Mouse (Mus musculus) embryonic fibroblast, embryonic 13.5 days (primary cell): ENCODE results near the gene Fancd2. TPM values are rescaled to one million over a fixed set of nuclear protein-coding genes. Genes with fewer than 3 reads are reported as not detected.

Experiments
- H3K27ac ChIP-seq: 2 replicates; pipeline ENCODE4 v1.5.1; 2012; ENCODE audit warnings: low read length, control low read depth, inconsistent platforms; ENCODE audit not compliant: insufficient read depth
- H3K4me1 ChIP-seq: 2 replicates; pipeline ENCODE4 v1.6.1; 2011; ENCODE audit warnings: low read length; ENCODE audit not compliant: control insufficient read depth, insufficient read depth
- H3K4me3 ChIP-seq: 2 replicates; pipeline ENCODE4 v1.5.1; 2011; ENCODE audit warnings: mild to moderate bottlenecking, control low read depth, low read length; ENCODE audit not compliant: insufficient read depth
- CTCF ChIP-seq: IDR thresholded peaks from 2 replicates; pipeline ENCODE4 v1.5.1; 2011; ENCODE audit warnings: mild to moderate bottlenecking, control low read depth, low read length, moderate library complexity, borderline replicate concordance; ENCODE audit not compliant: insufficient read depth
- POLR2A ChIP-seq: IDR thresholded peaks from 2 replicates; pipeline ENCODE4 v1.6.1; 2011; ENCODE audit warnings: low read depth, mild to moderate bottlenecking, control low read depth, low read length, moderate library complexity
- polyA plus RNA-seq: library from polyadenylated mRNA; stranded (reverse); fragments of >200 nt; gene quantifications from 2 replicates; pipeline ENCODE4 v1.2.4, GENCODE M21; 2011; ENCODE audit warnings: low read depth; ENCODE audit not compliant: missing spikeins, insufficient read length

Gene Fancd2
- polyA plus RNA-seq, 1 experiment: 15.6 TPM

- TF ChIP-seq POLR2A (no peak), CTCF (no peak)
These were observed 13.9 kb upstream of the Fancd2 start for GRCm38 (mm10) chr6:113517434-113518080.

DNA sequence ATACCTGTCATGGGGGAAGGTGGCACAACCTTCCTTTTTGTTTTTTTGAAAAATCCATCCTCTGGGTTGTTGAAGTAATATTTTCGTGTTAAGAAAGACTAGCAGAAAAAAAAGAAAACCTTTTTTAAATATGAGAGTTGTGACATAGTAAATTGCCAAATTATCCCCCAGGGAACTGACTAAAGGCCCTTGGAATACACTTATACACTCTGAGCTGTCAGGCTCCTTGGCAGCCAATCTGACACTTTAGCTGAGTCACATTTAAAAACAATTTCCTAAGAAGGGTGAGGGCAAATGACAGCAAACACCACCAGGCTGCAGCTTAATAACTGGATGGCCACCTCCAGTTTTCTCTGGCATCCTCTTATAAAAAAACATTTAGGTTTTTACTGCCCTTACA, 9.2 kb upstream of the Fancd2 start:
- H3K4me1 ChIP-seq: peaks cover 11% of the 10 kb centered on the region
- TF ChIP-seq POLR2A (no peak), CTCF (no peak)
- H3K4me3 ChIP-seq: no peak overlapping the region
- no peak overlapping the region for H3K27ac ChIP-seq

More at GRCm38 (mm10) chr6:113517434-113518080, 13.9 kb upstream of the Fancd2 start:
- no peak overlapping the region for H3K27ac ChIP-seq
- H3K4me3 ChIP-seq: no peak overlapping the region
- peaks cover 1% of the 10 kb centered on the region for H3K4me1 ChIP-seq

DNA sequence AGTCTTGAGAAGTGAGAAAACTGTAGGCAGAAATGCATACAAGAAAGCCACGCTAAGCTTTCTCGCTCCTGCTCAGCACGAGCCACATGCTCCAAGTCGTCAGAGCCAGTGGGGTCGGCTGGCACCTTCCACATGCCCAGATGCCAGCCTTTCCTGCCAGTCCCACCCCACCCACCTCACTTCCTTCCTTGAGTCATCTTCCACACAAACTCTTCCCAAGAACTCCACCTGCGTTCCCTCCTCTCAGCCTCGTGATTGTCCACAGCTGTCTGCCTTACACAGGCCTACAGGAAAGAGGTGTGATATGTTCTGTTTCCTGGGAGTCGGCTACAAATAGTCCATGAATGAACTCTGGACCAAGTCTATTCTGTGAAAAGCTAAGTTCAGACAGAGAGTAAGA, 8.1 kb upstream of the Fancd2 start:
- TF ChIP-seq CTCF (no peak), POLR2A (no peak)

DNA sequence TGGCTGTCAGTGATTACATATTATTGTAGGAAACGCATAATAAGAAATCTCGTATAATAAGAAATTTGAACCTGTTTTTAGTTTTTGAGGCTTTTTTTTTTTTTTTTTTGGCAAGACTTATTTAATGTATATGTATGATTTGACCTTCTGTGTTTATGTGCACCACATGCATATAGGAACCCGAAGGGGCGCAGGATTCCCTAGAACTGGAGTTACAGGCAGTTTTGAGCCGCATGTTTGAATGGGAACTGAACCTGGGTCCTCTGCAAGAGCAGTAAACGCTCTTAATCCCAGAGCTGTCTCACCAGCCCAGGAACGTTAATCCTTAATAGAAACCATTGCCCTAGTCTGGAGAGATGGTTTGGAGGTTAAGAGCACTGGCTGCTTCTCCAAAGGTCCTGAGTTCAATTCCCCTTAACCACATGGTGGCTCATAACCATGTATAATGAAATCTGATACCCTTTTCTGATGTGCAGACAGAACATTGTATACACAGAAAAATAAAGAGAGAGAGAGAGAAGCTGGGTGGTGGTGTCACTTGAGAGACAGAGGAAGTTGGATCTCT, 440 bp downstream of the Fancd2 start:
- Histone ChIP-seq H3K4me1 (peaks cover 2% of the 10 kb centered on the region; the same call in 1 of the 2 replicates), H3K4me3 (peak overlapping the region; percentile 96), H3K27ac (no peak overlapping the region)
- TF ChIP-seq CTCF (no peak), POLR2A (no peak)

More for the DNA sequence above, 8.1 kb upstream of the Fancd2 start:
- H3K27ac ChIP-seq: no peak overlapping the region
- H3K4me1 ChIP-seq: peaks cover 11% of the 10 kb centered on the region
- no peak overlapping the region for H3K4me3 ChIP-seq

GRCm38 (mm10) chr6:113534886-113535285, 3.4 kb downstream of the Fancd2 start:
- Histone ChIP-seq H3K27ac (no peak overlapping the region), H3K4me1 (peaks cover 2% of the 10 kb centered on the region; the same call in 1 of the 2 replicates), H3K4me3 (no peak overlapping the region)
- no peak for TF ChIP-seq POLR2A
- TF ChIP-seq CTCF: no peak

- H3K4me3 ChIP-seq: no peak overlapping the region
- no peak overlapping the region for H3K27ac ChIP-seq
- H3K4me1 ChIP-seq: no peaks in the 10 kb centered on the region
- TF ChIP-seq POLR2A: no peak
- no peak for TF ChIP-seq CTCF
These were observed 10.1 kb downstream of the Fancd2 start for GRCm38 (mm10) chr6:113541610-113542009.

DNA sequence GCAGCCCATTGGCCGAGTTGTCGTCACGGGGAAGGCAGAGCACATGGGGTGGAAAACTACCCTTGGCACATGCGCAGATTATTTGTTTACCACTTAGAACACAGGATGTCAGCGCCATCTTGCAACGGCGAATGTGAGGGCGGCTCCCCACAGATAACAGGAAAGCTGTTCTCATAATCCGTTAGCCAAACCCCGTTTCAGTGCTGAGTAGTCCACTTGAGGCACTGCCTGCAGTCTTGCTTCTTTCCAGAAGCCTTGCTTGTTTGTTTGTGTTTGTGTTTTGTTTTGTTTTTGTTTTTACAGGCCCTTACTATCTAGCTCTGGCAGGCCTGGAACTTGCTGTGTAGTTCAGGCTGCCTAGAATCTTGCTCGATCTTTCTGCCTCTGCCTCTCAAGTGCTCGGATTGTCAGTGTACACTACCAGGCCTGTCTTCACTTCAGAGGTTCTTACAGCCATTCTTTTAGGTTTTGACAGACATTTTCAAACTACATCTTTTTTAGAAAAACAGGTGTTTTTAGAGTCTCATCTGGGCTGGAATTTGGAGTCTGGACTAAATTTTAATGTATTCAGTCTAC, 12.5 kb downstream of the Fancd2 start:
- no peak overlapping the region for H3K4me3 ChIP-seq
- H3K4me1 ChIP-seq: no peaks in the 10 kb centered on the region
- TF ChIP-seq POLR2A (no peak), CTCF (no peak)
- no peak overlapping the region for H3K27ac ChIP-seq

DNA sequence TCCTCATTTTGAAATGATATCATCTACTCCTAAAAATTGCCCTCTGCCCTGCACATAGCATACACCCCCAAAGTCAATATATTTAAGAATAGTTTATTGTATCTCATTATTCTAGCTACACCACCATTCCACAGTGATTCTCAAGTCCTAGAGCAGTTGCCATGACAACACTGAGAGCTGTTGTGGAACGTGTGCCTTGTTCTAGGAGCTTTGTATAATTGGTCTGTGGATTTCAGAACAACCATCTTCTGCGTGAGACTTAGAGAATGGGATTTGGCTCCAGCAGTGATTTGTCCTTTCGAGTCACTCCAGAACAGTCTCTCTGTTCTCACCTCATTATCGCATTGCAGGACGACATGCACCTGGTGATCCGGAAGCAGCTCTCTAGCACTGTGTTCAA, 28.3 kb downstream of the Fancd2 start:
- no peaks in the 10 kb centered on the region for H3K4me1 ChIP-seq
- no peak for TF ChIP-seq POLR2A
- no peak for TF ChIP-seq CTCF
- H3K4me3 ChIP-seq: no peak overlapping the region
- no peak overlapping the region for H3K27ac ChIP-seq

GRCm38 (mm10) chr6:113564557-113564956, 33.1 kb downstream of the Fancd2 start:
- TF ChIP-seq CTCF (no peak), POLR2A (no peak)
- Histone ChIP-seq H3K4me1 (no peaks in the 10 kb centered on the region), H3K4me3 (no peak overlapping the region), H3K27ac (no peak overlapping the region)

GRCm38 (mm10) chr6:113576044-113576443, 44.6 kb downstream of the Fancd2 start:
- H3K27ac ChIP-seq: no peak overlapping the region
- H3K4me1 ChIP-seq: no peaks in the 10 kb centered on the region
- no peak overlapping the region for H3K4me3 ChIP-seq
- no peak for TF ChIP-seq CTCF
- TF ChIP-seq POLR2A: no peak
